Mouse (Mus musculus) myocyte (in vitro differentiated cells): ENCODE measurements around the gene Keap1.
"Not testable (repeated sequence)": the region's sequence is repeated elsewhere in the genome, so short reads cannot be mapped to it uniquely, and the experiment has no call there.

Experiments used
- MYOD1 ChIP-seq, 3 experiments: IDR thresholded peaks; one replicate each; pipeline ENCODE4 v1.6.1; 2011; ENCODE audit warnings: control low read depth in 2 of 3, low read depth in 2 of 3, mild to moderate bottlenecking in 2 of 3, moderate library complexity in 1 of 3; ENCODE audit not compliant: insufficient read length in 2 of 3, control insufficient read depth in 1 of 3
- POLR2A ChIP-seq: IDR thresholded peaks from one replicate; pipeline ENCODE4 v1.6.1; 2011; ENCODE audit warnings: low read depth, mild to moderate bottlenecking, control low read depth, moderate library complexity; ENCODE audit not compliant: insufficient read length
- TCF12 ChIP-seq: IDR thresholded peaks from one replicate; pipeline ENCODE4 v1.6.1; 2011; ENCODE audit warnings: mild to moderate bottlenecking, control low read depth; ENCODE audit not compliant: poor library complexity, insufficient read depth, severe bottlenecking
- TCF3 ChIP-seq: IDR thresholded peaks from one replicate; pipeline ENCODE4 v1.6.1; 2011; ENCODE audit warnings: low read depth, control low read depth; ENCODE audit not compliant: insufficient read length
- USF1 ChIP-seq: IDR thresholded peaks from one replicate; pipeline ENCODE4 v1.6.1; 2011; ENCODE audit warnings: low read depth, mild to moderate bottlenecking, control low read depth, moderate library complexity

DNA sequence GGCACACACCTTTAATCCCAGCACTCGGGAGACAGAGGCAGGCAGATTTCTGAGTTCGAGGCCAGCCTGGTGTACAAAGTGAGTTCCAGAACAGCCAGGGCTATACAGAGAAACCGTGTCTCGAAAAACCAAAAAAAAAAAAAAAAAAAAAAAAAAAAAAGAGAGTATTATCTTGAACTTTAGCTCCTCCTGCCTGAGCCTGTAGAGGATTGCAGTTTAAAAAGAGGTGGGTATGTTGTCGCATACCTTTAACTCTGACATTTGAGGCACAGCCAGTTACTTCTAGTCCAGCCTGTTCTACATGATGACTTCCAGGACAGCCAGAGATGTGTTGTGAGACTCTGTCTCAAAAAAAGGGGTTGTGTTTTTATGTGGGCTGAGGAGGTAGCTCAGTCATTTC is 30.4 kb upstream of the Keap1 start:
- TF ChIP-seq POLR2A; TCF3; TCF12; USF1; MYOD1 (IDR thresholded peaks at IDR 0.05; ENCODE audit: control insufficient read depth in 1 of 3, insufficient read length in 2 of 3, low read depth in 2 of 3): not testable (repeated sequence)
